Mouse (Mus musculus) forebrain, embryonic 11.5 days (tissue): Measurements from ENCODE around the gene Cnpy4. TPM values are rescaled to one million over a fixed set of nuclear protein-coding genes. Genes with fewer than 3 reads are reported as not detected.

Experiments
- ATAC-seq: fragments of 200-750 bp; cut with Nextera tagmentation; replicated peaks from 2 replicates; pipeline ENCODE4 v1.8.0; 2017; ENCODE audit warnings: moderate TSS enrichment; ENCODE audit not compliant: low FRiP score
- DNase-seq: peaks from one replicate; pipeline ENCODE4 v3.0.0-alpha.2; 2017; ENCODE audit warnings: low spot score
- H3K27ac ChIP-seq: fragments of 300-500 bp; sonication (generic); 2 replicates; pipeline ENCODE4 v1.5.1; 2014; ENCODE audit warnings: low read depth, low read length
- H3K27me3 ChIP-seq: fragments of 300-500 bp; sonication (generic); 2 replicates; pipeline ENCODE4 v1.6.1; 2014; ENCODE audit warnings: mild to moderate bottlenecking, low read length, mixed read lengths; ENCODE audit not compliant: control insufficient read depth, insufficient read depth
- H3K36me3 ChIP-seq: fragments of 300-500 bp; sonication (generic); 2 replicates; pipeline ENCODE4 v1.6.1; 2014; ENCODE audit warnings: mild to moderate bottlenecking, low read length, moderate library complexity, mixed read lengths; ENCODE audit not compliant: control insufficient read depth, insufficient read depth
- H3K4me1 ChIP-seq: fragments of 300-500 bp; sonication (generic); replicated peaks from 2 replicates; pipeline ENCODE4 v1.6.1; 2014; ENCODE audit warnings: low read length, mixed read lengths; ENCODE audit not compliant: control insufficient read depth, insufficient read depth
- H3K4me2 ChIP-seq: fragments of 300-500 bp; sonication (generic); 2 replicates; pipeline ENCODE4 v1.6.1; 2014; ENCODE audit warnings: low read depth, mild to moderate bottlenecking, low read length, moderate library complexity, mixed read lengths; ENCODE audit not compliant: severe bottlenecking
- H3K4me3 ChIP-seq: fragments of 300-500 bp; sonication (generic); 2 replicates; pipeline ENCODE4 v1.5.1; 2014; ENCODE audit warnings: low read depth, low read length
- H3K9ac ChIP-seq: fragments of 300-500 bp; sonication (generic); 2 replicates; pipeline ENCODE4 v1.6.1; 2014; ENCODE audit warnings: low read length
- H3K9me3 ChIP-seq: fragments of 300-500 bp; sonication (generic); 2 replicates; pipeline ENCODE4 v1.6.1; 2016; ENCODE audit warnings: low read length, mixed read lengths; ENCODE audit not compliant: control insufficient read depth
- WGBS: fragments of 180-500 bp; shearing (Covaris S2); extraction: QIAGEN DNeasy Blood & Tissue Kit; methylation state at CpG from one replicate; pipeline ENCODE4 v1.1.7; 2014; 5-methylcytosine and 5-hydroxymethylcytosine counted together
- polyA plus RNA-seq: library from polyadenylated mRNA; unstranded; fragments of >200 nt; fragmentation: Nextera tagmentation; extraction: Ambion mirVana; gene quantifications from 2 replicates; pipeline ENCODE4 v1.2.1, GENCODE M21; 2014

Cnpy4 gene
- polyA plus RNA-seq, 1 experiment from 2014 or later = 49.8 TPM

DNA sequence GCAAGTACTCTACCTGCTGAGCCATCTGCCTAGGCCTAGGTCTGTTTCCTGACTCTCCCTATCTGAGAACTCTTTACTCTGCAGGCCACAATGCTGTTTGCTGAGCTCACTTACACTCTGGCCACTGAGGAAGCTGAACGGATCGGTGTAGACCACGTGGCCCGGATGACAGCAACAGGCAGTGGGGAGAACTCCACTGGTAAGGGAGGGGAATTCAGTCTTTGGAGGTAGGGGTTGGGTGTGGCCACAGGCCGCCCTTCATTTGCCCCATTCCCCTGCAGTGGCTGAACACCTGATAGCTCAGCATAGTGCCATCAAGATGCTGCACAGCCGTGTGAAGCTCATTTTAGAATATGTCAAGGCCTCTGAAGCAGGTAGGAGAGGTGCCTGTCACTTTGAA, 24.2 kb upstream of the Cnpy4 start:
- Histone ChIP-seq H3K36me3 (peaks cover 31% of the 10 kb centered on the region; the same call in 1 of the 2 replicates), H3K4me3 (no peak overlapping the region), H3K9me3 (no peaks in the 10 kb centered on the region), H3K9ac (no peak overlapping the region), H3K27me3 (no peaks in the 10 kb centered on the region), H3K4me1 (peaks cover 4% of the 10 kb centered on the region; the same call in 1 of the 2 replicates), H3K4me2 (no peak overlapping the region), H3K27ac (no peak overlapping the region)
- DNase-seq = no peak
- no peak for ATAC-seq
- WGBS = 76% methylated on average over 6 of the region's 6 CpGs

DNA sequence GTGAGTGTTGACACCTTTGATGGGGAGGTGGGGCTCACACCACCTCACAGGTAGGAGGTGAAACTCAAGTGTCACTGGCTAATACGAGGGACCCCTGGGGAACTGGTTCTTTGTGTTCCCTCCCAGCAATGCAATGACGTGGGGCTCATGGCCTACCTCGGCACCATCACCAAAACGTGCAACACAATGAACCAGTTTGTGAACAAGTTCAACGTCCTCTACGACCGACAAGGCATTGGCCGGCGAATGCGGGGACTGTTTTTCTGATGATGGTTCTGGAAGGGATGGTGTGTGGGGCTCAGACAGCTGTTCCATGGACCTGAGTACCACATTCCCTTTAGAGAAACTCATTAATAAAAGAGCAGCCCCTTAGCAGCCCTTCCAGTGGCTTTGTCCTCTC, 23.7 kb upstream of the Cnpy4 start:
- 66% methylated on average over 10 of the region's 10 CpGs for WGBS
- Histone ChIP-seq H3K9ac (no peak overlapping the region), H3K4me3 (no peak overlapping the region), H3K9me3 (no peaks in the 10 kb centered on the region), H3K4me2 (no peak overlapping the region), H3K4me1 (peaks cover 4% of the 10 kb centered on the region; the same call in 1 of the 2 replicates), H3K36me3 (peaks cover 36% of the 10 kb centered on the region), H3K27ac (no peak overlapping the region), H3K27me3 (no peaks in the 10 kb centered on the region)
- ATAC-seq = no peak
- DNase-seq = no peak

DNA sequence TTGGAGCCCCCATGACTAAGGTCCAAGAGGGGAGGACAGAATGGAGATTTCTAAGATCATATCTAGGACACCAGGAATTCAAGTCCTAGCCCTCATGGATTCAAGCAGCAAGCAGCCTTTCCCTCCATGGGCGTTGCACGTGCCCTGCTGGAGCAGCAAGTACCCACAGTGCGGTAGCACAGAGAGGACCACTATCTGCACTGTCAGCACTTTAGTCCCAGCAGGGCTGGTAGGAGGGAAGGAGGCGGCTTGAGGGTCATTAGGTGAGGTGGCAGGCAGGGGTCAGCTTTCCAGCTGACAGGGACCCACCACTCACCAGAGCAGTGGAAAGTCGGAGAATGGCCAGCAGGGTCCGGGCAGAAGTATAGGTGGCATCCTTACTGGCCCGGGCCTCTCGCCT, 21.7 kb upstream of the Cnpy4 start:
- Histone ChIP-seq H3K9ac (no peak overlapping the region), H3K9me3 (no peaks in the 10 kb centered on the region), H3K4me3 (no peak overlapping the region), H3K27me3 (no peaks in the 10 kb centered on the region), H3K4me1 (peaks cover 8% of the 10 kb centered on the region; the same call in 1 of the 2 replicates), H3K27ac (no peak overlapping the region), H3K36me3 (peaks cover 40% of the 10 kb centered on the region), H3K4me2 (no peak overlapping the region)
- DNase-seq (no peak), ATAC-seq (no peak)
- WGBS = 81% methylated on average over 8 of the region's 8 CpGs

DNA sequence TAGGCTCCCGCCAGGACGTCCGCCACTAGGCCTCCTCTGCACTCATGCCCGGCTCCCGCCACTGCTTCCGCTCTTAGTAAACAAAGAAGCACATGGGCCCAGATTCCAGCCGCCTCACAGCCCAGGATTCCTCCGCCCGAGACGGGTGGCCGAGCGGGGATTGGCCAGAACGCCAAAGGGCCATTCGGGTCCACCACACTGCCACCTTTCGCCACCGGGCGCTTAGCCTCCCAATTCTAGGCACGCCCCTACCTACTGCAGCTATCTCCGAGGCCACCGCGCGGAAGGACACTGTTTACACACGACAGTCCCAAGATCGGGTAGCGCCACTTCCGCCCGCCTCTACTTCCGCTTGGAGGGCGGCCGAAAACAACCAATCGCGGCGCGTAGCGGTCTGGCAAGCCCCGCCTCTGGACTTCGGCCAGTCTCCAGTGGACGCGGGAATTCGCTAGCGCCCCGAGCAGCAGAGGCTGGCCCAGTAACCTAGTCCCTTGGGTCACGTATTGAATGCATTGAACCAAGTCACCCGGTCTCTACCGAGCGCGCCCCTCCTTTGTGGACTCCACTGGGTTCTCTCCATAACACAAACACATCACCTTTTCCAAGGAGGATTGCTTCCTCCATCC, 16.2 kb upstream of the Cnpy4 start:
- ATAC-seq (peak; percentile 90), DNase-seq (peak; percentile 98)
- Histone ChIP-seq H3K27ac (peak overlapping the region; percentile 97), H3K4me2 (peak overlapping the region; percentile 60), H3K27me3 (no peaks in the 10 kb centered on the region), H3K4me1 (peaks cover 10% of the 10 kb centered on the region; the same call in 1 of the 2 replicates), H3K36me3 (peaks cover 34% of the 10 kb centered on the region), H3K9ac (peak overlapping the region; percentile 91), H3K9me3 (no peaks in the 10 kb centered on the region), H3K4me3 (peak overlapping the region; percentile 77)
- WGBS = under 1% methylated on average over 47 of the region's 47 CpGs

DNA sequence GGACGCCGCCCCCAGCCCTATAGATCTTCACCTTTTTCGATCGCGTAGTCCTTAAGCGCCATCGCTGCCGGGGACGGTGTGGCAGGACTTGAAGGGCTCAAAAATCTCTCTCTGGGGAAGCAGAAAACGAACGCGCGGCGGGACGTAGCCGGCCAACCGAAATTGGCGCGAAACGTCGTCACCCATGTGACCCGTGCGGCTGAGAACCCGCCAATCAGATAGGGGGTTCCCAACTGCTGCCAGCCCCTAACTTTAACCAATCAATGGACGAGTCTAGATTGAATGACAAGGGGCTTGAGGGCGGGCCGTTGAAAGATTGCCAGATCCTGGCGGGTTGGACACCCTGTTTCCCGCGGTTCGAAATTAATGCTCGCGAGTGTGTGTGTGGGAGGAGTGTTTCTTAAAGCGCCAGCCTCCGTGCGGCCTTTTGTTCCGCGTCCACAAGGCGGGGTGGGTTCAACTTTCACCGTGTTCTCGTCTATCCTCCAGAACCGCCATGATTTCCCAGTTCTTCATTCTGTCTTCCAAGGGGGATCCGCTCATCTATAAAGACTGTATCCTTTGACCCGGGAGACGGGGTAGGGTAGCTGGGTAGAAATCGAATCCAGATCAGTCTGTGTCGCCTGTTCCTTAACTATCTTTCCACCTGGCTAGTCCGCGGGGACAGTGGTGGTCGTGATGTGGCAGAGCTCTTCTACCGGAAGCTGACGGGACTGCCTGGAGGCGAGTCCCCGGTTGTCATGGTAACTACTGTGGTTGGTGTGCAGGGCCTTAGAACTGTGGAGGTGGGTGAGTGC, 15.4 kb upstream of the Cnpy4 start, which contains the start of the genes Ap4m1 and Mcm7:
Ap4m1 (plus strand) TSS at position 308 of the 797 bp plus-strand sequence.
Mcm7 (minus strand) TSS at position 728 of the 797 bp plus-strand sequence.
- peaks cover 10% of the 10 kb centered on the region; the same call in 1 of the 2 replicates for H3K4me1 ChIP-seq
- ATAC-seq (peak; percentile 94), DNase-seq (peak; percentile 95)
- no peaks in the 10 kb centered on the region for H3K9me3 ChIP-seq
- H3K4me3 ChIP-seq = peak within 1 kb of the TSS; percentile 77
- no peaks in the 10 kb centered on the region for H3K27me3 ChIP-seq
- H3K4me2 ChIP-seq = peak within 1 kb of the TSS; percentile 60
- H3K9ac ChIP-seq = peak within 1 kb of the TSS; percentile 91
- H3K36me3 ChIP-seq = peaks cover 25% of the 10 kb centered on the region
- H3K27ac ChIP-seq = peak within 1 kb of the TSS; percentile 97
- under 1% methylated on average over 54 of the region's 54 CpGs for WGBS

DNA sequence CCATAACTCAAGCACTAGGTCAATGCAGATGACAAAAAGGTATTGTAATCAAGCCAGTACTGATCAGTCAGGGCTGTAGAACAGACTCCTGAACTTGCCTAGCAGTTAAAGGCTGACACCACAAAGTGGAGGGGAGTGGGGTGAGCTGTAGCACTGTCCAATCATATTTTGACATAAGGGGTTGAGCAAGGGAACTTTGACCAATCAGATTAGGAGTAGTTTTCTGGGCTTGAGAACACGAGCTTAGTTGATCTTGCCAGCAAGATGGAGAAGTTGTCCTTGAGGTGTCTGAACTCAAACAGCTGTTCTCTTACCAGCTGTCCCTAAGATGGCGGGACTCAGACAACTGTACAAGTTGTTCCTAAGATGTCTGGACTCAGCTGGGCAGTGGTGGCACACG, 14.1 kb upstream of the Cnpy4 start:
- 98% methylated on average over 3 of the region's 3 CpGs for WGBS
- no peak overlapping the region for H3K4me3 ChIP-seq
- H3K27ac ChIP-seq = no peak overlapping the region
- H3K9ac ChIP-seq = no peak overlapping the region; the same call in 1 of the 2 replicates
- H3K27me3 ChIP-seq = no peaks in the 10 kb centered on the region
- H3K36me3 ChIP-seq = peaks cover 21% of the 10 kb centered on the region
- H3K9me3 ChIP-seq = no peaks in the 10 kb centered on the region
- H3K4me1 ChIP-seq = peaks cover 10% of the 10 kb centered on the region; the same call in 1 of the 2 replicates
- DNase-seq = no peak
- no peak overlapping the region for H3K4me2 ChIP-seq
- ATAC-seq = no peak

DNA sequence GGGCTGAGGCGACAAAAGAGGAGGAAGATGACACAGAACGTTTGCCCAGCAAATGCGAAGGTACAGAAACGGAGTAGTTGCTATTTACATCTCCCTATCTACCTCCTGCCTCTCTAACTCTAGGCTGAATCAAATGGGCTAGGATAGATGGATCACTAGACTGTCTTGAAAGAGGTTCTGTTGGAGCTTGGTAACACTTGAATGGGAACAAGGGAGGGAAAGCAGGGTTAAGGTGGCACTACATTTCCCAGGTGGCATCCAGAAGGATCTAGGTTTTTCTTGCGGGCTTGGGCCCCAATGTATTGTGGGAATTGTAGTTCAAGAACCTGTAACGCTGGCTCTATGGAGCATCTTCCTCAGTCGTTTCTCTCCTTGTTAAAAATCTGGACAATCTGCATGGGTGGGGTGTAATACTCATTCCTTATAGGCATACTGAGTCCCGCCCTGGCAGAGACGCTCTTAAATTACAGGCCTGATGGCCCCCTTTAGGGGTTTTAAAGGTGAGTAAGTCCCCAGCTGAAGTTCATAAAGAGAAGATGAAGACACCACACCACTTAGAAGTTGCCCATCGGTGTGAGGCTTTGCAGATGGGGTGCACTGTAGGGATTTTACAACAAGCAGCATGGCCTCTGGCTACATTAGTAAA, 499 bp downstream of the Cnpy4 start:
- H3K4me2 ChIP-seq = peak overlapping the region; percentile 79
- DNase-seq (no peak), ATAC-seq (peak; percentile 84)
- H3K4me3 ChIP-seq = peak overlapping the region; percentile 64
- under 1% methylated on average over 10 of the region's 10 CpGs for WGBS
- H3K9ac ChIP-seq = peak overlapping the region; percentile 82
- peaks cover 3% of the 10 kb centered on the region; the same call in 1 of the 2 replicates for H3K36me3 ChIP-seq
- H3K9me3 ChIP-seq = no peaks in the 10 kb centered on the region
- no peaks in the 10 kb centered on the region for H3K27me3 ChIP-seq
- peak overlapping the region; percentile 63; the same call in 1 of the 2 replicates for H3K27ac ChIP-seq
- peaks cover 2% of the 10 kb centered on the region; the same call in 1 of the 2 replicates for H3K4me1 ChIP-seq
